Mouse (Mus musculus) layer of hippocampus, adult 9-10 months (tissue): Measurements from ENCODE around the gene 4933407L21Rik.

Source experiments
- DNase-seq: peaks from one replicate; pipeline ENCODE4 v3.0.0; 2022; ENCODE audit warnings: low spot score

Gene 4933407L21Rik

DNA sequence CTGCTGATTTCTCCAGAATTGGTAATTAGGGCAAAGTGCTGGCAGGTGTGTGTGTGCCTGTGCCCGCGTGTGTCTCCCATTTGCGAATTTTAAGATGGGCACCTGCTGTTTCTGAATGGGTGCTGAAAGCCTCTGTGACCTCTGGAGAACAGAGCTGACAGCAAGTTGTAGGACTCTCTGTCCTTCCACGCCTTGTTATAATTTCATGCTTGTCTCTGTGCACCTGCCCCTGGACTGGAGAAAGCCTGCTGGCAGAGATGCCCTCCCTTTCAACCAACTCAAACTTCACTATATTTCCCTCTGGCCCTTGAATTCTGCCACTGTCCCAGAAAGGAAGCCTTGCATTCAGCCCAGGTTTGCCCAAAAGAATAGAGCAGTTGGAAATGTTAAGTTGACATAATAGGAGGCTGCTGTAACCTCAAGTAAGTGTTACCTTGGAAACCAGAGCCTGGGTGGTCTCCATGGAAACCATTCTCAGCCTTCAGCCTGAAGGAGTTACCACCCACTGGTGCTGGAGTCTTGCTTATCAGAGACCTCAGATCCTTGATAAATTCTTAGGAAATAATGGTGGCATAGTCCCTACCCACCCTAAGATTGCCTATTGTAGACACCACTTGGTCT, 11.3 kb upstream of the 4933407L21Rik start:
- no peak for DNase-seq

DNA sequence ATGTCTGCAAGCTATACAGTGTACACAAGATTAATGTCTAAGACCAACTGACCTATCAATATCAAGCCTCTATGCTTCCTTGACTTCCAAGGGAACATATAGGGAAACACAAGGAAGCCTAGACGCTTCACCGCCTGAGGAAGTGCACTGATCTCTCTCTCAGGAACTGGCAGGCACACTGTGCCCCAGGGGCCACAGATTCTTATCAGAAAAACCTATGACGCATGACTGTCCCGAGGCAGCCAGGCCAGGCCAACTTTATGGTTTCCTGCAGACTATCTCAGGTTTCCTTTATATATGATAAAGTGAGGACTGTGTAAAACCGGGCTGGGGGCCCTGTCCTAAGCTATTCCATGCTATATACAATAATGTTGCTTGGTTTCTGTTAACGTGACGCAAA, 8.7 kb upstream of the 4933407L21Rik start:
- no peak for DNase-seq

DNA sequence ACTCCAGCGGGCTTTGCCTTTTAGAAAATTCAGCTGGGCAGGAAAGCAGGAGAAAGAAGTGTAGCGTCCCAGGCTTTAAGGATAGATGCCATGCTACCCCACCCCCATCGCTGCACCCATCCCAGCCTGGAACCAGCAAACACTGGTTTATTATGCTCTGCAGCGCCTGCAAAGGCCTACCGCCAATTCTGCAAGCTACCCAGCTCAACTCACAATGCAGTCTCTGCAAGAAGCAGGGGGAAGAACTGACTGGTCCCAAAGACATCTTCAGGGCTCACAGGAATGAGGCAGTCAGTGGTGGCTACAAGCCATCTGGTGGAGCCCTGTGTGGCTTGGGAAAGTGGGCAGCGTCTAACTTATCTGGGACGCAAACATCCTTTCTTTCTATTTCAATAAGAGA, 6.6 kb upstream of the 4933407L21Rik start:
- no peak for DNase-seq

DNA sequence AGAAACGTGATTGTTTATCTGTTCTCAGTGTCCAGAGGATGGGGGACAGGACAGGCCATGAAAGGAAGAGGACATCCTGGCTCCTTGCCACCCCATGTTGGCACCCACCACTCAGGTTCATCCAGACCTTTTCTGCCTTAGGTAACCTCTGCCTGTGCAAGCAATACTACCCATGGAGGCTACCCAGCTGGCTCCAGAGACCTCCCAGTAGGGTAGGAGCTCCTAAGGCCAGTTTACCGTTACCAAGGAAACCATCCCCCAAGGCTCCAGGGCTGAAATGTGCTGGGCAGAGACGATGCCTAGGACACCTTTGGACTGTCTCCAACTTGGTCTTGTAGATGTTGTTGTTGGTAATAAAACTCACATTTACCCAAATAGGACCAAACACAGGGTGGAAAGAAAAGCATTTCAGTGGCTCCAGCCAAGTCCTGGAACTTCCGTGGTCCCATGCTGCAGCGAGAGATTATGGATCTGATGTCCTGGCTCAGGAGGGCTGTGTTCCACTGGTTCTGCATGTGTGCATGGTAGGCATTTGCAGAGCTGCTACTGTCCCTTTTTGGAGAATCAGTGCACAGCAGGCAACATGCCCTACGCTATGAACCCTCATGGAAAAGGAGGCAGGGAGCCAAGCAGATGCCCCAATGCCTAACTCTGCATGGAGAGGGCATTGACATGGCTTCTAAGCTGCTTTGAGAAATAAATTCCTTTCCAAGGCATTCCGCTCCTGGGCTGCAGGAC, 6.0 kb upstream of the 4933407L21Rik start:
- DNase-seq, result no peak

DNA sequence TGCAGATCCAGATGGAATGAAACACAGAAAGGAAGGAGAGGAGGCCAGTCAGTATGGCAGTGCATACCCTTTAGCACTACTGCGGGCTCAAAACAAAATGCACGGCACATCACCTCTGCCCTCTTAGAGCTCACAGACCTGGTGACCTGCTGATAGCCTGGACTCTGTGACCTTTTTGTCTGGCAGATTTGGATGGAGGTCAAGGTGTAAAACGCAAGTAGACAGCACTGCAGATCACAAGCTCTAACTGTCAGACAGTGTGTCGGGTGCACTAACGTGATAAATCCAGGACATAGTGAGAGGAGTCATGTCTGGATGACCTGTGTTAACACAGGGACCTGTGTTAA, 5.4 kb upstream of the 4933407L21Rik start:
- DNase-seq, result no peak

DNA sequence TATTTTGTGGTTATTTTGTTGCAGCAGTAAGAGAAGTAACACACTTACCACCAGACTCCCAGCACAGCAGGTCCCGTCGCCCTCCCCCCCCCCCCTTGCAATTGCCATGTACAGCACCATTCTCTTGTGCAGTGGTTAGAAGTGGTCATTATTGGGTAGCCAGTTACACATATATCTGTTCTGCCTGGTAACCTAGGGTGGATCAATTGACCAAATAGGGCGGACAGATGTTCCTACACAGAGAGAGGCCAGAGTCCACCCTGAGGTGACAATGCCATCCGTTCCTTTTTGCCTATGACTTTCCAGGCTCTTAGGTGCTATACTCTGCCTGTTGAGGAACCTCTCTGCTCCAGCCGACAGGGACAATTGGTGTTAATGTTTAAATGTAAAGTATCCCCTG, 3.1 kb upstream of the 4933407L21Rik start:
- no peak for DNase-seq

DNA sequence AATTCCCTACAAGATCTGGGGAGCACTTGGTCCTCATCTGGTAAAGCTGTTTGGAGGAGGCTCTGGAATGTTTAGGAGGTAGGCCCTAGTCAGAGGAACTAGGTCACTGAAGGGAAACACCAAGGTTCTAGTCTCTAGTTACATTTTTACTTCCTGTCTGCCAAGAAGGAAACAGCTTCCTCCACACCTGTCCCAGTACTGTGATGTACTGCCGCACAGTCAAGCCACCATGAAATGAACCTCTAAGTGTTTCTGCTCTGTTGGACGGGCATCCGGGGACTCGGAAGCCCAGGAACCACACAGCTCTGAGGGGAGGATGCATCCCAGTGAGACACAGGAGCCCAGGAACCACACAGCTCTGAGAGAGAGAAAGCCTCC, 394 bp downstream of the 4933407L21Rik start:
- no peak for DNase-seq

DNA sequence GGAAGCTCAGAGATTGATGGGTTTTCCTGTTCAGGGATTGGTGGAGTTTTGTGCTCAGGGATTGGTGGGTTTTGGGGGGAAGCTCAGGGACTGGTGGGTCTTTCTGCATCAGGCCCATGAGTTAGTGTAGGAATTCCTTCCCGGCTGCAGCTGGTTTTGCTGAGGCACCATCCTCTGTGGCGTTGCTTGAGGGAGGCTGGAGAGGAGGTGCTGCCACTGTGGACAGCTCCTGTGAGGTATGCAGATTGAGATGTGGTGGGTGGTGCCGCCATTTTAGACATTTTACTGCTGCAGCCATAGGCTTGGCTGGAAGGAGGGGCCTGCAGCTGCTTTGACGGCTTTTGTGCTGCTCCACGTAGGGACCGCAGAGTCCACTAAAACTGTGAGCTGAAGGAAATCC, 1.1 kb downstream of the 4933407L21Rik start:
- no peak for DNase-seq

DNA sequence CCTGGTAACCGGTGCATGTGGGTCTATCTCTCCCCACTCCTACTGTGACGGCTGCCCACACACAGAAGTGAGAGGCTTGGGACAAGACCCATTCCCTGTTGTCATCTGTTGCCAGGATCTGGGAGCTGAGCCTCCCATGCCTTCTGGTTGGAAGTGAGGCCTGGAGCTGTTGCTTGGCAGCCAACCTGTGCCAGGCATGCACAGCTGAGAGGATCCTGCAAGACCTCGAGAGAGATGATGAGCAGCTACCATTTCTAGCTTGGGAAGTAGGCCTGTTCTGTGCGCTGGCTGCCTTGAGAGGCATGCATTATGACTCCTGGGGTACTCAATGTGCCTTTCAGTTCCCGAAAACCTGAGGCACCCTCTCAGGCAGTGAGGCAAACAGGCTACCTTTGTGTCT, 2.9 kb downstream of the 4933407L21Rik start:
- DNase-seq, result no peak

DNA sequence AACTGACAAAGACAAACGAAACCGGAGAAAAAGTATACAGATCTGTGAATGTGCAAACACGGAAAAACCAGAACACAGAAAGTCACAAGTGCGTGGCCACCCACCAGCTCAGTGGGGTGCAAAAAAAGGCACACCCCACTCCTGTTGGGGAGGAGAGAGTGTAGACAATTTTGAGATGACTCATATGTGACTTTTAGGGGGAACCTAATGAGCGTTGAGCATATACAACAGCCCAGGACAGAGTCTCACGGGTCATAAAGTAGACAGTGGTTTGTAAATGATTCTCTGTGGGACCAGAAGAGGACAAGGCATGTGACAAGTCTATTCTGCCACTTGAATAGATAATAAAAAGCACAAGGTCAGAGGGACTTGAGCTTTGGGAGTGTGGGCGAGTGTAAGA, 4.9 kb downstream of the 4933407L21Rik start:
- no peak for DNase-seq

DNA sequence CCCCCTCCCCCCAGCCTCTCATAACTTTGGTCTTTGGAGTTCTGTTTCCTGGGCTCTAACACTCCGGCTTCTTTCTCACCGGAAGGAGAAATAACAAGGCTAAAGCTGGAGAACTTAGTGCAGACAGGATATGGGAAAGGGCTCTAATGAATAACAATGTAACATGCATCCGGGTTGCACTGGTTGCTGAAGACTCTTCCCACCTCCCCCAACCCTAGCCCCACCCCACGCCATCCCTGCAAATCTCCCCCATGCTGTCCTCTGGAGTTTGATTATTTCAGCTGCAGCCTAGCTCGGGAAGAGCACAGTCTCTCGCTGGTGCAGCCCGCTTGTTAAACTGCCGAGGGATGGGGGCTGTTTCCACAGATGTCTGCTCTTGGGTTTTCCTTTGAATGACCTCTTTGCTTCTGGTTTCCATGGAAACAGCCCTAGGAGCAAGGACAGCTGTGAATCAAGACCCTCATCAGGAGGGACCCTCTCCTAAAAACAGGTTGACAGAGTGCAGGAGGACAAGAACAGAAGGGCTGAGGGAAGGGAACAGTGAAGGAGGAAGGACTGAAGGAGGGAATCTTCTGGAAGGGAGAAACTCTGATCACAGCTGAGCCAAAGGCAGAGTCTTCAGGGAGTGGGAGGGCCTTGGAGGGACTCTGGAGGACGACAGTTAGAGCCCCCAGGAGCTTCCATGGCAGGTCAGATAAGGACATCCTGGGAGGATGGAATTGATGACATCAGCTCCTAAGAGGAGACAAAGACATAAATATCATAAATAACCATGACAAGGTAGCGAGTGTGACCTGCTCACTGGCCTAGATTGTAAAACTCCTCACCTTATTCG, 5.6 kb downstream of the 4933407L21Rik start:
- DNase-seq, result no peak

DNA sequence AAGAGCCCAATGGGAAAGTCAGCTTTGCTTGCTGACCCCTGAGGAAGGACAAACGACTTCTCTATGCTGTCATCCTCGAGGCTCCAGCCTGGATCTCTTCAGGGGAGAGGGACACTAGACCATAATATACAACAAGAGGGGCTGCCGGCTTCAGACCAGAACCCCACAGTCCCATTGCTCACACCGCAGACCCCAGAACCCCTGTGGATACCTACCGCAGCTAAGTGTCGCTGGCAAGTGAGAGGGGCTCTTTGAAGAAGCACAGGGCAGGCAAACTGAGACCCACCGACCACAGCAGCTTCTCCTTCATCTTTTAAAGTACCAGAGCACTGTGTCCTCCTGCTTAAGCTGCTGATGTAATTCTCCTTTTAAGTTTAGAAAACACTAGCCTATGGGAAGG, 6.3 kb downstream of the 4933407L21Rik start:
- no peak for DNase-seq

DNA sequence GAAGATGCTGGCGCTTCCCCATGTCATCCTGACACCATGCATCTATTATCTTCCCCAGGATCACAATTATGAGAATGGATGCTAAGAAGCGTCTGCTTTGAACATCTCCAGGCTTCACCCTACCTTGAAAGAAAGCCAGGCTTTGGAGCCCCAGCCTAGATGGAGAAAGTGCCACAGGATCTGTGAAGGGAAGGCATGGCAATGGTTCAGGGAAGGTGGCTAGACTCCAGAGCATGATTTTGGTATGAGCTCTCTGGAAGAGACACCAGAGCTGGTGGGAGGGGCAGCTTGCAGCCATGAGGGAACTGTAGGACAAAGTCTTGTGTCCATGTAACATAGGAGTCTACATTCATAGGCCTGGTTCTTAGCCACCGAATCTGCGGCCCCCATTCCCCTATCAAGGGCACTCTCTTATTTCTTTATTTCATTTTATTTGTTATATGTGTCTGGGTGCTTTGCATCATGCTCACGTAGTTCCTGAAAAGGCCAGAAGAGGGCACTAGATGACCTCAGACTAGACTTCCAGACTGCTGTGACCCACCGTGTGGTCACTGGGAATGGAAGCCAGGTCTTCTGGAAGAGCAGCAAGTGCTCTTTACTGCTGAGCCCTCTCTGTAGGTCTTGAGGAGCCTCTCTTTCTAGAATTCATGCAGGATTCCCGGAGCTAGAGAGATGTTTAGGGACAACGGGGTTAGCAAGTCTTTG, 7.0 kb downstream of the 4933407L21Rik start:
- DNase-seq, result no peak

DNA sequence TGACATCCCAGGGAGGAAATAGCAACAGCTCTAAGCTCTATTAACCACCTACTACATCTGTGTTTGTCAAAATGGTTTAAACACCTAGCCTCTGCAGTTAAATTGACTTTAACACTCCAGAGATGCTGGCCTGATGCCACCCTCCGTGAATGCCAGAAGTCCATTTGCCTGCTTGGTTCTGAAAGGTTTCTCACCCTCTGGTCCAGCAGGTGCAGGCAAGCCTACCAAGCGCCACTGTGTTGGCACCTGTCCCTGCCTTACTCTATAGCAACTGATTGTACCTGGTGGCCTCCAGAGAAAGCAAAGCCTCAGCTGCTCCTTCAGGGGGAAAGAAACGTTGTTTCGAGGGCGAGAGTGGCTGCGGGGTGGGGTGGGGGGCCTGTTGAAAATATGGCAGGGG, 8.0 kb downstream of the 4933407L21Rik start:
- no peak for DNase-seq

DNA sequence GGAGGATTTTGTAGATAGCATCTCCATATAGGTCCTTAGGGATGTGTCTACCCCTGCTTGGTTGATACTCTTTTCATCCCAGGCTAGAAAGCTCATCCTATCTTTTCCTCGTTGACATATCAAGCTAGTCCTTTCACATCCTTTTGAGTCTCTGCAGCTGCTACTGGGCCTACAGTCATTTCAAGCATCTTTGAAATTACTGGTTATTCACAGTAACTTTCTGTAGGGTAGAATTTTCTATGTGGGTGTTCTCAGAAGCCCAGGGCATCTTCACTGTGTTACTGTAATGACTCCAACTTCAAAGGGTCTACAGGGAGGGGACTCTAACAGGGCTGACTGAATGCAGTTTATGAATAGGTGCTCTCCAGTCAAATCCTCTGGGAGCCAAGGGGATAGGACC, 9.0 kb downstream of the 4933407L21Rik start:
- DNase-seq, result no peak

DNA sequence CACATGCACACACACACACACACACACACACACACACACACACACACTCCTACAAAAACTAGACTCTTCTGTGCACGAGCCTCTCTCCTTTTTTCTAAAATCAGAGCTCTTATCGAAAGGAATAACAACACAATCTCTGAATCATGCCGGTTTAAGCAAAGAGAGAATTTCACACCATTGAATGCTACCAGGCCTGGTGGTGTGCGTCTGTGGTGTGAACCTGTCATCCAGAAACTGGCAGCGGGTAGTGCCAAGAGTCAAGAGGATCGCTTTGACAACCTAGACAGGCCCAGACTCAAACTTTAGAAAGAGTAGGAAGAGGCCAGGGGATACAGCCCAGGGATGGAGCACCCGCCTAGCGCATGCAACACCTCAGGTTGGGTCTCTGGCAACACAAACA, 14.0 kb downstream of the 4933407L21Rik start:
- DNase-seq, result no peak

DNA sequence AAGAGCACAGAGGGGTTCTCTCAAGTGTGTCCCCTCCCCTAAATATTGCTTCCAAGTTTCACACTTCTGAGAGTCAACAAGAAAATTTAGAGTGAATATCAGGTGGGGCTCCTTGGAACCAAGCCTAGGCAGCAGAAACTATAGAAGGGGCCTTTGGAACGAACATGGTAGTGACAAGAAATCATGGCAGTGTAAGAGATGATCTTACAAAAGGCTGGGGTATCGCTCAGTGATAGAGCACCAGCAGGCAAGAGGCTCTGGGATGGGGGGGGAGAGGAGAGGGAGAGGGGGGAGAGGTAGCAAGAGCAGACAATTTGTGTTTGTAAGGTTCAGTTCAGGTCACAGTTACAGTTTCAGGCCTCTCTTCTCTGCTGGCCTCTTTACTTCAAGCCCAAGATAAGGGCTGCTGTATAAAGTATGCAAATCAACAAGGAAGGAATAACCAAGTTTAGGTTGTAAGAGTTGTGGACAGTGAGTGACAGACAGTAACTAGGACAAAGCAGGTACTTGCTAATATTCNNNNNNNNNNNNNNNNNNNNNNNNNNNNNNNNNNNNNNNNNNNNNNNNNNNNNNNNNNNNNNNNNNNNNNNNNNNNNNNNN, 20.9 kb downstream of the 4933407L21Rik start:
- DNase-seq, result no peak

DNA sequence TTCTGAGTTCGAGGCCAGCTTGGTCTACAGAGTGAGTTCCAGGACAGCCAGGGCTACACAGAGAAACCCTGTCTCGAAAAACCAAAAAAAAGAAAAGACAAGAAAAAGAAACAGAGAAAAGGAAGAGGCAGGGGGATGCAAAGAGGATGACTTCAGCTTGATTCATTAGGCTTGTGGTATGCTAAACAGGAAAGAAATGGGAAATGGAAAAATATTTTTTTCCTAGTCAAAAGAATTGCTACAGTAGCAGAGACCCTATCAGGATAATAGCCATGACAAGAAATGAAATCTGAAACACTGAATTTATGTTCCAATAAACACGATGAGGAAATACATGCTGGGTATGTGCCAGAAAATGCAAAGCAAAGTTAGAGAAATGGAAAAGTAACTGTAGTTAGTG, 26.9 kb downstream of the 4933407L21Rik start:
- DNase-seq, result no peak

DNA sequence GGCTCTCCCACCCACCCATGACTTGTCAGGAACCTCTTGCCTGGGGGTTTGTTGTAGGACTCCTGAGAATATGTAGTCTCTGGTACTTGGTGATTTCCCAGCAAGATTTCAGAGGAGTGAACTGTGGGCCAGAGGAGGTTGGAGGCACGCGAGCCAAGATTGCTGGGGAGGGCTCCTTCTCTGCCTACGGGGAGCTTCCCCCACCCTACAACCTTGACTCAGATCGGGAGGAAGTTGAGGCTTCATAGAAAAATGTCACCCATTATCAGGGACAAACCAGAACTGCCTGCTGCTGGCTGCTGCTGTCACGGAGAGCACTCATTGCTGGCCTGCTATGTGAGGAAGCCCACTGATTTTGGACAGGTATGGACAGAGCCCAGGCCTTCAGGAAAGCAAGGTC, 29.0 kb downstream of the 4933407L21Rik start:
- DNase-seq, result no peak

DNA sequence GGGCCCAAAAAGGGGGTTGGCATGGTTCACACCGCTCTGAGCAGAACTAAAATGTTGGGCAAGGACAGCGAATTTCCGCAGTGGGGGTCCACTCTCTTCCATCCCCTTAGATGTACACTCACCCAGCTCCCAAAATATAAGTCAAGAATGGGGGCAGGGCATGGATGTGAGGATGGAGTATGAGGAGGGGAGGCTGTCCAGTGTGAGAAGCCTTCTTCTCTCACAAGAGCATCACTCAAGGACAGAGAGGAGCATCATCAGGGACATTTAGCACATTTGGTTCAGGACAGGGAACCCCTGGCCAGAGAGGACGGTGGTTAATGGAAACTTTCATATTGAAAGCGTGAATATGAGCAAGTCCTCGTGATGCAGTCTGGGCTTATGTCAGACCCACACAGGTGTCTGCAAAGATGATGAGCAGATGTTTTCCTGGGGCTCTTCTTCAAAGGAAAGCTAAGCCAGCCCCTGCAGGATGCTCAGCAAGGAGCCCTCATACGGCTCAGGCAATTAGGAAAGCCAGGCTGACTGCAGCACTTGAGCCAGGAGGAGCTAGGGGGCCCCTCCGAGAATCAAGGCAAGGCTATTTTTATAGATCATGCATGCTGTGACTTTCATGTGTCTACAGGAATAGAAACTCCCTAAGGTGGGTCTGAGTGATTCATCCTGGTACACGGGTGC, 29.8 kb downstream of the 4933407L21Rik start:
- DNase-seq, result no peak

DNA sequence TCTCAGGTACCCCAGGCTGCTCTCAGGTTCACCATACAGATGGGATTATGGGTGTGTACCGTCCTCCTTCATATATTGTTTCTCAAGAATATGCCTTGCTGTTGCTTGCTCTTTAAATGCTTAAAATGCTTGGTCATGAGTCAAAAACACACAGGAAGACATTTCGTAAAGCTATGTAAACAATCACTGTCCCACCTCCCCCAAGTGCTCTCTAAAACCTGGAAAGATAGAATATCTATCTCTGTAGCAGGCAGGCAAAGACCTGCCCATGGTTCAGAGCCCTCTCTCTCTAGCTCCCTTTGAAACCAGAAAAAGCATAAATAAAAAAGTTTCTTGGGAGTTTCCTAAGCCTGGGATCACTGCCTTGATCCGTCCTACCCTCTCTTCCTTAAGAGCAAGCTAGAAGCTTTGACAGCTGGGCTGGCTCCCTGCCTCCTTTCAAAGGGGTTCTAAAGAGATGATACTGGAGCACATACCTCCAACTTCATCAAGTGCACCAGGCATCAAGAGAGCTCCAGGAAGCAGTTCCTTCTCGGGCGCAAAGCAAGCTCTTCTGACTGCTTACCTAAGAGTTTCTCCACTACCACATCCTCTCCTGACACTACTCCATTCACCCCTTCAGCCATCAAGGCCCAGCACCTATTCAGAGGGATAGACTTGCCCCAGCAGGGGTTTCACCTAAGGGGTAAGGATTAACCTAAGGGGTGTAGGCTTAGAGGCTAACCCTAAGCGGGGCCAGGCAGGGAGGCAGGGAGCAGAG, 31.0 kb downstream of the 4933407L21Rik start:
- DNase-seq, result no peak
